Mouse (Mus musculus): ENCODE data around the gene Bub1b. TPM values are rescaled to one million over a fixed set of nuclear protein-coding genes. Genes with fewer than 3 reads are reported as not detected.

Bub1b gene
- polyA plus RNA-seq, 1 experiment: 54.9 TPM

GRCm38 (mm10) chr2:118558426-118558825, 39.6 kb upstream of the Bub1b start:
- H3K79me2 ChIP-seq (ENCODE audit: control insufficient read depth, insufficient read depth): no peaks in the 10 kb centered on the region
- no peak overlapping the region for H3K4me3 ChIP-seq (ENCODE audit: insufficient read depth, poor library complexity, severe bottlenecking)
- TF ChIP-seq MAX (IDR thresholded peaks at IDR 0.05) (no peak), FOSL1 (IDR thresholded peaks at IDR 0.05; ENCODE audit: insufficient read depth, low read length, poor library complexity, severe bottlenecking) (no peak), MYOG (IDR thresholded peaks at IDR 0.05; ENCODE audit: control insufficient read depth, extremely low read depth, insufficient read length) (no peak), CTCF (IDR thresholded peaks at IDR 0.05; ENCODE audit: control insufficient read depth, insufficient read depth, insufficient read length) (no peak)
- no peaks in the 10 kb centered on the region for H3K36me3 ChIP-seq (ENCODE audit: control insufficient read depth, insufficient read depth)
- no peaks in the 10 kb centered on the region for H3K27me3 ChIP-seq (ENCODE audit: control insufficient read depth, insufficient read depth, insufficient read length)
- H3K79me3 ChIP-seq (ENCODE audit: low read depth): no peaks in the 10 kb centered on the region
- no peak overlapping the region for H3ac ChIP-seq (ENCODE audit: control insufficient read depth, insufficient read length, low read depth)

- no peaks in the 10 kb centered on the region for H3K79me3 ChIP-seq (ENCODE audit: low read depth)
- no peak overlapping the region for H3K4me3 ChIP-seq (ENCODE audit: insufficient read depth, poor library complexity, severe bottlenecking)
These were observed 36.0 kb upstream of the Bub1b start for GRCm38 (mm10) chr2:118562015-118562414.

GRCm38 (mm10) chr2:118562431-118562830, 35.6 kb upstream of the Bub1b start:
- H3K27me3 ChIP-seq (ENCODE audit: control insufficient read depth, insufficient read depth, insufficient read length): no peaks in the 10 kb centered on the region
- H3K79me2 ChIP-seq (ENCODE audit: control insufficient read depth, insufficient read depth): no peaks in the 10 kb centered on the region
- no peak for TF ChIP-seq CEBPB (IDR thresholded peaks at IDR 0.05; ENCODE audit: low read depth)
- TF ChIP-seq MYOG (IDR thresholded peaks at IDR 0.05; ENCODE audit: control insufficient read depth, extremely low read depth, insufficient read length): no peak
- no peak for TF ChIP-seq USF1 (IDR thresholded peaks at IDR 0.05; ENCODE audit: low read depth)
- no peak for TF ChIP-seq CTCF (IDR thresholded peaks at IDR 0.05; ENCODE audit: control insufficient read depth, insufficient read depth, insufficient read length)
- no peak for TF ChIP-seq MAX (IDR thresholded peaks at IDR 0.05)
- TF ChIP-seq MYOD1 (IDR thresholded peaks at IDR 0.05; ENCODE audit: control insufficient read depth, insufficient read length, low read depth): no peak
- no peak for TF ChIP-seq FOSL1 (IDR thresholded peaks at IDR 0.05; ENCODE audit: insufficient read depth, low read length, poor library complexity, severe bottlenecking)
- no peak overlapping the region for H3K4me3 ChIP-seq (ENCODE audit: insufficient read depth, poor library complexity, severe bottlenecking)
- no peak overlapping the region for H3ac ChIP-seq (ENCODE audit: control insufficient read depth, insufficient read length, low read depth)
- H3K36me3 ChIP-seq (ENCODE audit: control insufficient read depth, insufficient read depth): no peaks in the 10 kb centered on the region
- H3K79me3 ChIP-seq (ENCODE audit: low read depth): no peaks in the 10 kb centered on the region

More at GRCm38 (mm10) chr2:118562015-118562414, 36.0 kb upstream of the Bub1b start:
- H3ac ChIP-seq (ENCODE audit: control insufficient read depth, insufficient read length, low read depth): no peak overlapping the region
- H3K36me3 ChIP-seq (ENCODE audit: control insufficient read depth, insufficient read depth): no peaks in the 10 kb centered on the region
- H3K79me2 ChIP-seq (ENCODE audit: control insufficient read depth, insufficient read depth): no peaks in the 10 kb centered on the region
- H3K27me3 ChIP-seq (ENCODE audit: control insufficient read depth, insufficient read depth, insufficient read length): no peaks in the 10 kb centered on the region
- TF ChIP-seq MYOG (IDR thresholded peaks at IDR 0.05; ENCODE audit: control insufficient read depth, extremely low read depth, insufficient read length) (no peak), CTCF (IDR thresholded peaks at IDR 0.05; ENCODE audit: control insufficient read depth, insufficient read depth, insufficient read length) (no peak), FOSL1 (IDR thresholded peaks at IDR 0.05; ENCODE audit: insufficient read depth, low read length, poor library complexity, severe bottlenecking) (no peak), MYOD1 (IDR thresholded peaks at IDR 0.05; ENCODE audit: control insufficient read depth, insufficient read length, low read depth) (no peak), MAX (IDR thresholded peaks at IDR 0.05) (no peak), USF1 (IDR thresholded peaks at IDR 0.05; ENCODE audit: low read depth) (no peak), CEBPB (IDR thresholded peaks at IDR 0.05; ENCODE audit: low read depth) (no peak)

- H3ac ChIP-seq (ENCODE audit: control insufficient read depth, insufficient read length, low read depth): no peak overlapping the region
- H3K4me3 ChIP-seq (ENCODE audit: insufficient read depth, poor library complexity, severe bottlenecking): no peak overlapping the region
- no peaks in the 10 kb centered on the region for H3K27me3 ChIP-seq (ENCODE audit: control insufficient read depth, insufficient read depth, insufficient read length)
- H3K36me3 ChIP-seq (ENCODE audit: control insufficient read depth, insufficient read depth): no peaks in the 10 kb centered on the region
- H3K79me2 ChIP-seq (ENCODE audit: control insufficient read depth, insufficient read depth): no peaks in the 10 kb centered on the region
- H3K79me3 ChIP-seq (ENCODE audit: low read depth): no peaks in the 10 kb centered on the region
- TF ChIP-seq MYOD1 (IDR thresholded peaks at IDR 0.05; ENCODE audit: control insufficient read depth, insufficient read length, low read depth): no peak
- TF ChIP-seq MAX (IDR thresholded peaks at IDR 0.05): no peak
- no peak for TF ChIP-seq FOSL1 (IDR thresholded peaks at IDR 0.05; ENCODE audit: insufficient read depth, low read length, poor library complexity, severe bottlenecking)
- no peak for TF ChIP-seq USF1 (IDR thresholded peaks at IDR 0.05; ENCODE audit: low read depth)
- TF ChIP-seq MYOG (IDR thresholded peaks at IDR 0.05; ENCODE audit: control insufficient read depth, extremely low read depth, insufficient read length): no peak
- no peak for TF ChIP-seq CTCF (IDR thresholded peaks at IDR 0.05; ENCODE audit: control insufficient read depth, insufficient read depth, insufficient read length)
- TF ChIP-seq CEBPB (IDR thresholded peaks at IDR 0.05; ENCODE audit: low read depth): no peak
These were observed 30.8 kb upstream of the Bub1b start for GRCm38 (mm10) chr2:118567179-118567578.

GRCm38 (mm10) chr2:118570939-118571338, 27.1 kb upstream of the Bub1b start:
- no peaks in the 10 kb centered on the region for H3K36me3 ChIP-seq (ENCODE audit: control insufficient read depth, insufficient read depth)
- H3K79me2 ChIP-seq (ENCODE audit: control insufficient read depth, insufficient read depth): no peaks in the 10 kb centered on the region

GRCm38 (mm10) chr2:118572183-118572836, 25.7 kb upstream of the Bub1b start:
- Histone ChIP-seq H3K79me2 (ENCODE audit: control insufficient read depth, insufficient read depth) (no peaks in the 10 kb centered on the region), H3ac (ENCODE audit: control insufficient read depth, insufficient read length, low read depth) (no peak overlapping the region), H3K27me3 (ENCODE audit: control insufficient read depth, insufficient read depth, insufficient read length) (no peaks in the 10 kb centered on the region), H3K4me3 (ENCODE audit: insufficient read depth, poor library complexity, severe bottlenecking) (no peak overlapping the region), H3K79me3 (ENCODE audit: low read depth) (no peaks in the 10 kb centered on the region), H3K36me3 (ENCODE audit: control insufficient read depth, insufficient read depth) (no peaks in the 10 kb centered on the region)
- TF ChIP-seq MAX (IDR thresholded peaks at IDR 0.05) (no peak), CTCF (IDR thresholded peaks at IDR 0.05; ENCODE audit: control insufficient read depth, insufficient read depth, insufficient read length) (no peak)

More at GRCm38 (mm10) chr2:118570939-118571338, 27.1 kb upstream of the Bub1b start:
- H3K27me3 ChIP-seq (ENCODE audit: control insufficient read depth, insufficient read depth, insufficient read length): no peaks in the 10 kb centered on the region
- TF ChIP-seq CEBPB (IDR thresholded peaks at IDR 0.05; ENCODE audit: low read depth): peak; percentile 88
- TF ChIP-seq FOSL1 (IDR thresholded peaks at IDR 0.05; ENCODE audit: insufficient read depth, low read length, poor library complexity, severe bottlenecking): no peak
- no peaks in the 10 kb centered on the region for H3K79me3 ChIP-seq (ENCODE audit: low read depth)
- H3K4me3 ChIP-seq (ENCODE audit: insufficient read depth, poor library complexity, severe bottlenecking): no peak overlapping the region
- H3ac ChIP-seq (ENCODE audit: control insufficient read depth, insufficient read length, low read depth): no peak overlapping the region

Data from C2C12 (cell line).